Mouse (Mus musculus): ENCODE results near the gene Mien1.

Gene Mien1

GRCm38 (mm10) chr11:98428436-98428835 lies 10.4 kb downstream of the Mien1 start:
- DNase-seq (ENCODE audit: low read depth, low spot score) = no peak

- no peak for DNase-seq (ENCODE audit: low read depth, low spot score)
Measured at GRCm38 (mm10) chr11:98426592-98426991, 12.2 kb downstream of the Mien1 start.

- DNase-seq (ENCODE audit: low read depth, low spot score) = no peak
Measured at GRCm38 (mm10) chr11:98418939-98419547, 19.7 kb downstream of the Mien1 start.

GRCm38 (mm10) chr11:98418273-98418672 lies 20.5 kb downstream of the Mien1 start:
- no peak for DNase-seq (ENCODE audit: low read depth, low spot score)

GRCm38 (mm10) chr11:98417074-98417473 lies 21.7 kb downstream of the Mien1 start:
- DNase-seq (ENCODE audit: low read depth, low spot score) = no peak

- no peak for DNase-seq (ENCODE audit: low read depth, low spot score)
Measured at GRCm38 (mm10) chr11:98414162-98414561, 24.6 kb downstream of the Mien1 start.

GRCm38 (mm10) chr11:98413731-98414130 lies 25.1 kb downstream of the Mien1 start:
- no peak for DNase-seq (ENCODE audit: low read depth, low spot score)

GRCm38 (mm10) chr11:98412797-98413301 lies 25.9 kb downstream of the Mien1 start:
- peak; percentile 17 for DNase-seq (ENCODE audit: low read depth, low spot score)

GRCm38 (mm10) chr11:98412273-98412796 lies 26.5 kb downstream of the Mien1 start, which contains the start of gene Erbb2:
Gene Erbb2, plus strand, starts transcription at chr11:98412470.
- peak; percentile 34 for DNase-seq (ENCODE audit: low read depth, low spot score)

GRCm38 (mm10) chr11:98409341-98409822 lies 29.4 kb downstream of the Mien1 start:
- DNase-seq (ENCODE audit: low read depth, low spot score) = no peak

GRCm38 (mm10) chr11:98408872-98409271 lies 29.9 kb downstream of the Mien1 start:
- no peak for DNase-seq (ENCODE audit: low read depth, low spot score)

- DNase-seq (ENCODE audit: low read depth, low spot score) = no peak
Measured at GRCm38 (mm10) chr11:98406621-98407020, 32.2 kb downstream of the Mien1 start.

- DNase-seq (ENCODE audit: low read depth, low spot score) = peak; percentile 35
Measured at GRCm38 (mm10) chr11:98400816-98401215, 38.0 kb downstream of the Mien1 start.

- peak; percentile 93 for DNase-seq (ENCODE audit: low read depth, low spot score)
Measured at GRCm38 (mm10) chr11:98400161-98400726, 38.5 kb downstream of the Mien1 start, which contains the start of gene Pgap3. Gene Pgap3, minus strand, starts transcription at chr11:98400490.

GRCm38 (mm10) chr11:98397946-98398345 lies 40.8 kb downstream of the Mien1 start:
- DNase-seq (ENCODE audit: low read depth, low spot score) = no peak

- DNase-seq (ENCODE audit: low read depth, low spot score) = no peak
Measured at GRCm38 (mm10) chr11:98395041-98395440, 43.8 kb downstream of the Mien1 start.

- no peak for DNase-seq (ENCODE audit: low read depth, low spot score)
Measured at GRCm38 (mm10) chr11:98394301-98394700, 44.5 kb downstream of the Mien1 start.

GRCm38 (mm10) chr11:98393317-98393716 lies 45.5 kb downstream of the Mien1 start:
- DNase-seq (ENCODE audit: low read depth, low spot score) = peak; percentile 71

- DNase-seq (ENCODE audit: low read depth, low spot score) = no peak
Measured at GRCm38 (mm10) chr11:98392645-98393044, 46.1 kb downstream of the Mien1 start.

- DNase-seq (ENCODE audit: low read depth, low spot score) = no peak
Measured at GRCm38 (mm10) chr11:98392034-98392433, 46.8 kb downstream of the Mien1 start.

GRCm38 (mm10) chr11:98390141-98390540 lies 48.6 kb downstream of the Mien1 start:
- no peak for DNase-seq (ENCODE audit: low read depth, low spot score)

GRCm38 (mm10) chr11:98389221-98389780 lies 49.5 kb downstream of the Mien1 start:
- peak; percentile 73 for DNase-seq (ENCODE audit: low read depth, low spot score)

All from CD4-positive, CD25-positive, alpha-beta regulatory T cell, adult 2 months (primary cell).